Mouse (Mus musculus) lung, embryonic 16.5 days (tissue): ENCODE results near the gene Gm21970. TPM values are rescaled to one million over a fixed set of nuclear protein-coding genes. Genes with fewer than 3 reads are reported as not detected.
"Not testable (repeated sequence)": the region's sequence is repeated elsewhere in the genome, so short reads cannot be mapped to it uniquely, and the experiment has no call there.

ENCODE experiments used
- ATAC-seq: fragments of 200-750 bp; cut with Nextera tagmentation; 2 replicates; pipeline ENCODE4 v1.8.0; 2017; ENCODE audit warnings: low read depth, mild to moderate bottlenecking, moderate library complexity
- H3K27ac ChIP-seq: fragments of 300-500 bp; sonication (generic); 2 replicates; pipeline ENCODE4 v1.5.1; 2014; ENCODE audit warnings: mild to moderate bottlenecking, control low read depth, low read length
- H3K27me3 ChIP-seq: fragments of 300-500 bp; sonication (generic); 2 replicates; pipeline ENCODE4 v1.6.1; 2014; ENCODE audit warnings: low read depth, low read length, mixed read lengths; ENCODE audit not compliant: control insufficient read depth, insufficient read depth
- H3K36me3 ChIP-seq: fragments of 300-500 bp; sonication (generic); 2 replicates; pipeline ENCODE4 v1.6.1; 2014; ENCODE audit warnings: low read length; ENCODE audit not compliant: control insufficient read depth, insufficient read depth
- H3K4me1 ChIP-seq: fragments of 300-500 bp; sonication (generic); replicated peaks from 2 replicates; pipeline ENCODE4 v1.6.1; 2014; ENCODE audit warnings: low read length, mixed read lengths; ENCODE audit not compliant: control insufficient read depth, insufficient read depth
- H3K4me2 ChIP-seq: fragments of 300-500 bp; sonication (generic); 2 replicates; pipeline ENCODE4 v1.6.1; 2014; ENCODE audit warnings: low read depth, low read length, control low read depth
- H3K4me3 ChIP-seq: fragments of 300-500 bp; sonication (generic); 2 replicates; pipeline ENCODE4 v1.5.1; 2014; ENCODE audit warnings: mild to moderate bottlenecking, low read length, control low read depth
- H3K9ac ChIP-seq: fragments of 300-500 bp; sonication (generic); 2 replicates; pipeline ENCODE4 v1.6.1; 2014; ENCODE audit warnings: low read length, control low read depth
- H3K9me3 ChIP-seq: fragments of 300-500 bp; sonication (generic); 2 replicates; pipeline ENCODE4 v1.6.1; 2016; ENCODE audit warnings: low read length; ENCODE audit not compliant: control insufficient read depth
- WGBS: fragments of 180-500 bp; shearing (Covaris S2); extraction: QIAGEN DNeasy Blood & Tissue Kit; methylation state at CpG from one replicate; pipeline ENCODE4 v1.1.7; 2014; 5-methylcytosine and 5-hydroxymethylcytosine counted together
- polyA plus RNA-seq: library from polyadenylated mRNA; unstranded; fragments of >200 nt; fragmentation: Nextera tagmentation; extraction: Ambion mirVana; gene quantifications from 2 replicates; pipeline ENCODE4 v1.2.1, GENCODE M21; 2015

The Gm21970 gene
- polyA plus RNA-seq, 1 experiment from 2014 or later: not detected

- 93% methylated on average over 6 of the region's 6 CpGs for WGBS
- Histone ChIP-seq H3K9me3 (no peaks in the 10 kb centered on the region), H3K4me3 (no peak overlapping the region), H3K4me2 (no peak overlapping the region), H3K27me3 (no peaks in the 10 kb centered on the region), H3K27ac (no peak overlapping the region), H3K4me1 (no peaks in the 10 kb centered on the region), H3K36me3 (peaks cover 47% of the 10 kb centered on the region), H3K9ac (no peak overlapping the region)
- no peak for ATAC-seq
Measured at GRCm38 (mm10) chr16:91425816-91426215, 34.3 kb downstream of the Gm21970 start.

GRCm38 (mm10) chr16:91426586-91426985 lies 35.1 kb downstream of the Gm21970 start:
- no peak for ATAC-seq
- no peaks in the 10 kb centered on the region for H3K27me3 ChIP-seq
- peaks cover 44% of the 10 kb centered on the region for H3K36me3 ChIP-seq
- WGBS: 74% methylated on average over 4 of the region's 4 CpGs
- no peak overlapping the region for H3K4me3 ChIP-seq
- H3K9ac ChIP-seq: no peak overlapping the region
- H3K27ac ChIP-seq: no peak overlapping the region
- H3K9me3 ChIP-seq: no peaks in the 10 kb centered on the region
- no peaks in the 10 kb centered on the region for H3K4me1 ChIP-seq
- no peak overlapping the region for H3K4me2 ChIP-seq

- Histone ChIP-seq H3K9ac (no peak overlapping the region), H3K36me3 (peaks cover 35% of the 10 kb centered on the region), H3K4me3 (no peak overlapping the region), H3K27ac (no peak overlapping the region), H3K9me3 (no peaks in the 10 kb centered on the region), H3K4me1 (0 out of 2 replicates have a peak, but pooled peaks cover under 1% of the 10 kb centered on the region), H3K4me2 (no peak overlapping the region), H3K27me3 (no peaks in the 10 kb centered on the region)
- ATAC-seq: no peak
- 68% methylated on average over 5 of the region's 5 CpGs for WGBS
Measured at GRCm38 (mm10) chr16:91427461-91427860, 35.9 kb downstream of the Gm21970 start.

GRCm38 (mm10) chr16:91428259-91428865 lies 36.8 kb downstream of the Gm21970 start:
- no peak for ATAC-seq
- H3K27me3 ChIP-seq: no peaks in the 10 kb centered on the region
- H3K36me3 ChIP-seq: peaks cover 31% of the 10 kb centered on the region
- no peak overlapping the region for H3K27ac ChIP-seq
- no peak overlapping the region for H3K4me2 ChIP-seq
- 0 out of 2 replicates have a peak, but pooled peaks cover 3% of the 10 kb centered on the region for H3K4me1 ChIP-seq
- no peaks in the 10 kb centered on the region for H3K9me3 ChIP-seq
- no peak overlapping the region for H3K4me3 ChIP-seq
- WGBS: 58% methylated on average over 8 of the region's 8 CpGs
- H3K9ac ChIP-seq: no peak overlapping the region

- Histone ChIP-seq H3K9me3 (no peaks in the 10 kb centered on the region), H3K27ac (no peak overlapping the region), H3K27me3 (no peaks in the 10 kb centered on the region), H3K4me1 (0 out of 2 replicates have a peak, but pooled peaks cover 3% of the 10 kb centered on the region), H3K4me3 (no peak overlapping the region), H3K36me3 (no peaks in the 10 kb centered on the region), H3K4me2 (no peak overlapping the region), H3K9ac (no peak overlapping the region)
- 44% methylated on average over 5 of the region's 5 CpGs for WGBS
- no peak for ATAC-seq
Measured at GRCm38 (mm10) chr16:91432720-91433328, 41.3 kb downstream of the Gm21970 start.

- Histone ChIP-seq H3K9ac (no peak overlapping the region), H3K9me3 (no peaks in the 10 kb centered on the region), H3K27me3 (no peaks in the 10 kb centered on the region), H3K4me3 (no peak overlapping the region), H3K4me1 (0 out of 2 replicates have a peak, but pooled peaks cover 3% of the 10 kb centered on the region), H3K36me3 (no peaks in the 10 kb centered on the region), H3K27ac (no peak overlapping the region), H3K4me2 (no peak overlapping the region)
- WGBS: 37% methylated on average over 8 of the region's 8 CpGs
- peak; percentile 56; the same call in 1 of the 2 replicates for ATAC-seq
Measured at GRCm38 (mm10) chr16:91433329-91433933, 41.9 kb downstream of the Gm21970 start.

GRCm38 (mm10) chr16:91434119-91434518 lies 42.6 kb downstream of the Gm21970 start:
- ATAC-seq: no peak
- 80% methylated on average over 3 of the region's 3 CpGs for WGBS
- H3K9ac ChIP-seq: no peak overlapping the region
- H3K27me3 ChIP-seq: no peaks in the 10 kb centered on the region
- no peak overlapping the region for H3K4me2 ChIP-seq
- H3K9me3 ChIP-seq: no peaks in the 10 kb centered on the region
- no peak overlapping the region for H3K27ac ChIP-seq
- no peak overlapping the region for H3K4me3 ChIP-seq
- no peaks in the 10 kb centered on the region for H3K36me3 ChIP-seq
- H3K4me1 ChIP-seq: 0 out of 2 replicates have a peak, but pooled peaks cover 3% of the 10 kb centered on the region

- 60% methylated on average over 3 of the region's 3 CpGs for WGBS
- Histone ChIP-seq H3K27ac (no peak overlapping the region), H3K4me3 (no peak overlapping the region), H3K9ac (no peak overlapping the region), H3K36me3 (no peaks in the 10 kb centered on the region), H3K27me3 (no peaks in the 10 kb centered on the region), H3K4me2 (no peak overlapping the region), H3K9me3 (no peaks in the 10 kb centered on the region), H3K4me1 (peaks cover 11% of the 10 kb centered on the region)
- no peak for ATAC-seq
Measured at GRCm38 (mm10) chr16:91438081-91438480, 46.6 kb downstream of the Gm21970 start.

- H3K4me2 ChIP-seq, H3K36me3 ChIP-seq, H3K9ac ChIP-seq, ATAC-seq, H3K4me3 ChIP-seq, H3K9me3 ChIP-seq, H3K27me3 ChIP-seq, H3K27ac ChIP-seq: not testable (repeated sequence)
- H3K4me1 ChIP-seq: peaks cover 11% of the 10 kb centered on the region
- WGBS: 68% methylated on average over 1 of the region's 1 CpGs
Measured at GRCm38 (mm10) chr16:91438599-91438998, 47.1 kb downstream of the Gm21970 start.
